Mouse (Mus musculus) bone marrow, adult 2 months (tissue): Measurements from ENCODE around the gene Rpl6.

Source experiments
- CTCF ChIP-seq: fragments of 200-500 bp; IDR thresholded peaks from 2 replicates; pipeline ENCODE4 v1.5.1; 2011; ENCODE audit warnings: low read length, control low read depth; ENCODE audit not compliant: control insufficient read depth, insufficient read depth
- POLR2A ChIP-seq: fragments of 200-500 bp; IDR thresholded peaks from 2 replicates; pipeline ENCODE4 v1.6.1; 2011; ENCODE audit warnings: low read depth, mild to moderate bottlenecking, control low read depth, low read length, borderline replicate concordance; ENCODE audit not compliant: control insufficient read depth

GRCm38 (mm10) chr5:121253816-121254497 is 49.7 kb downstream of the Rpl6 start:
- TF ChIP-seq CTCF: no peak
- no peak for TF ChIP-seq POLR2A
